Mouse (Mus musculus) T-helper 1 cell (primary cell): Measurements from ENCODE around the gene Ikzf1.

Experiments used
- in situ Hi-C: fragments of 300-600 bp; cut with MboI, MseI; formaldehyde crosslinking; loops from one replicate; pipeline ENCODE4 v1.15.1; 2025; ENCODE audit warnings: high pct_unique_total_duplicates

Ikzf1 gene

GRCm38 (mm10) chr11:11765414-11765813 is 80.6 kb downstream of the Ikzf1 start:
- in situ Hi-C loops = no loop called here

- in situ Hi-C loops = no loop called here
Measured at GRCm38 (mm10) chr11:11766105-11766504, 81.3 kb downstream of the Ikzf1 start.

- in situ Hi-C loops = no loop called here
Measured at GRCm38 (mm10) chr11:11766736-11767135, 81.9 kb downstream of the Ikzf1 start.

DNA sequence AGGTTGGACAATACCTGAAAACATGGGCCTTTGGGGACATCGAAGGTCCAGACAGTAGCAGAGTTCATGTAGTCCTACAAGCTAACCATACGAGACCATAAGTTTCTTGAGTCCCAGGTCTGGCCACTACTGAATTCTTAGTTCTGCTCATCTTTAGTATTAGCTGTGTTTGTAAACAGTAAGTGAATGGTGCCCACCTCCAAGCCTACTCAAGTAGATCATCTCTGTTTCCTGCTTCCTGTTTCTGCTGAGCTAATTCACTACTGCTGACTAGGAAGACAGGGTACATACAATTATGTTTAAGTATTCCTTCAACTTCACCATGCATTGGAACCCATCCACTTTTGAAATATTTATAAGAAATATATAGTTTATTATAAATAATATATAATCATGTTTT is 83.3 kb downstream of the Ikzf1 start:
- in situ Hi-C loops = no loop called here

DNA sequence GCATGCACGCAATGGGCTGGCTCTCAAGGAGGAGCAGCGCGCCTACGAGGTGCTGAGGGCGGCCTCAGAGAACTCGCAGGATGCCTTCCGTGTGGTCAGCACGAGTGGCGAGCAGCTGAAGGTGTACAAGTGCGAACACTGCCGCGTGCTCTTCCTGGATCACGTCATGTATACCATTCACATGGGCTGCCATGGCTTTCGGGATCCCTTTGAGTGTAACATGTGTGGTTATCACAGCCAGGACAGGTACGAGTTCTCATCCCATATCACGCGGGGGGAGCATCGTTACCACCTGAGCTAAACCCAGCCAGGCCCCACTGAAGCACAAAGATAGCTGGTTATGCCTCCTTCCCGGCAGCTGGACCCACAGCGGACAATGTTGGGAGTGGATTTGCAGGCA is 84.5 kb downstream of the Ikzf1 start:
- in situ Hi-C loops = no loop called here

GRCm38 (mm10) chr11:11770691-11771090 is 85.9 kb downstream of the Ikzf1 start:
- in situ Hi-C loops = no loop called here

GRCm38 (mm10) chr11:11772196-11772595 is 87.4 kb downstream of the Ikzf1 start:
- in situ Hi-C loops = no loop called here

GRCm38 (mm10) chr11:11774384-11774783 is 89.6 kb downstream of the Ikzf1 start:
- in situ Hi-C loops = no loop called here

GRCm38 (mm10) chr11:11774893-11775292 is 90.1 kb downstream of the Ikzf1 start:
- in situ Hi-C loops = loop anchor here (25.0 kb wide), 1 partner anchor 538 kb away; no protein-coding TSS in a partner anchor

DNA sequence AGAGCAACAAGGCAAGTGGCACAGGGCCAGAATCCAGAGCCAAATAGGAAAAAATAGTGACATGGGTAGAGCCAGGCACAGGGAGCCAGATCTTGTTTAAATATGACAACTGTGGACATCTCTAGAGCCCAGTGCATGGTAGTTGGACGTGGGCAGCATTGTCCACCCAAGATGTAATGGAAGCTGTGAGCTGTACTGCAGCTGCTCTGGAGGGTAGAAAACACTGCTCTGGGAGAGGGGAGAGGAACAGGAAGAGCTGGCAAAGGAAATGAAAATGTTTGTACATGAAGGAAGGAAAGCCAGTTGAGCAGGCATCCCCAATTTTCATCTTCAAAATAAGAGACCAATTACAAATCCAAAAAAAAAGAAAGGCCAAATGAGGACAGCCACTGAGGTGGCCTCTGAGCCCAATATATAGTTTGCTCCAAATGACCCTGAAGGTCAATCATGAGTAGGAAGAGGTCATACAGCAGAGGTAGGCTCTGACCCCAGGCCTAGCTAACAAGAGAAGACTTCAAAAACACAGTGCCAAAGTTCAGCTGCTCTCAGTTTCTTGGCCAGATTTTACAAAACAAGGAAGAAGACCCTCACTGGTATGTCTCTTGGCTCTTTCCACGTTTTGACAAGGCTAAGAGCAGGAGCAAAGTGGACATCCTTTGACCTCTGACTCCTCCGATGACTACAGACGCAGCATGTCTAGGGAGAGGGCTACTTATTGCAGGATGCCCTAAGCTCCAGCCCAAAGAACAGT is 91.4 kb downstream of the Ikzf1 start:
- in situ Hi-C loops = loop anchor here (25.0 kb wide), 1 partner anchor 539 kb away; no protein-coding TSS in a partner anchor

DNA sequence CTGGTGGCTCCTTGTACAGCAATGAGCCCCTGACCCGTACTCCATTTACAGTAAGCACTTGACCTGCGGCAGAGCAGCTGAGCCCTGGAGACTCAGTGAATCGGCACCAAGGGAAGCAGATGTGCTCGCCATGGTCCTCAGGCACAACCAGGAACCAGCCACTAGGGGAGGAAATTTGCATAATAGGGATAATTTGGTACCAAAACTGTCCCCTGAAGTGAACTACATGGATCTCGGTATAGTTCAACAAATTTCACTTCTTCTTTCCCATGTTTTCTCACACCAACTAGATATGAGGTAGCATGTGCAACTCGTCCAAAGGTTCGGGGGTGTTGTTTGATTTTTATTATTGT is 92.0 kb downstream of the Ikzf1 start:
- in situ Hi-C loops = loop anchor here (25.0 kb wide), 1 partner anchor 539 kb away; no protein-coding TSS in a partner anchor

- in situ Hi-C loops = loop anchor here (25.0 kb wide), 1 partner anchor 540 kb away; no protein-coding TSS in a partner anchor
Measured at GRCm38 (mm10) chr11:11777246-11777645, 92.4 kb downstream of the Ikzf1 start.

- in situ Hi-C loops = loop anchor here (25.0 kb wide), 1 partner anchor 540 kb away; no protein-coding TSS in a partner anchor
Measured at GRCm38 (mm10) chr11:11777796-11778195, 93.0 kb downstream of the Ikzf1 start.

GRCm38 (mm10) chr11:11778345-11778744 is 93.5 kb downstream of the Ikzf1 start:
- in situ Hi-C loops = loop anchor here (25.0 kb wide), 1 partner anchor 541 kb away; no protein-coding TSS in a partner anchor

- in situ Hi-C loops = loop anchor here (25.0 kb wide), 1 partner anchor 544 kb away; no protein-coding TSS in a partner anchor
Measured at GRCm38 (mm10) chr11:11781728-11782127, 96.9 kb downstream of the Ikzf1 start.

DNA sequence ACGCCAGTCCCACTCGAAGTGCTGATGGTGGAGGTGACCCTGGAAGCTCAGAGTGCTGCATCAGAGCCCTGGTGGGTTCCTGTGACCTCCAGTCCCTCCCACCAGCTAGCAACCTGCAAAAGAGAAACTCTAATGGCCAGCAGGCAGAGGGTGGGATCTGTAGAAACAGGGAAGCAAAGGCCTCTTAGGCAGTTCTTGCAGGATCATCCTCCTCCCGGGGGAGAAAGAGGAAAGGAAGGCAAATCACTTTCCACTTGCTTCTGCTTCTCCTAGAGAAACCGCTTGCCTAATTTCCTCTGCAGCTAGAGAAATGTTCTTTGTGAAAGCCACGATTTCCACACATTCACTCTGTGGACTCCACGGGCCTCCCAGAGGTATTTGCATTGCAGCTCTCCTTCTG is 100.7 kb downstream of the Ikzf1 start:
- in situ Hi-C loops = loop anchor here (5.0 to 25.0 kb wide), 2 partner anchors 328 to 548 kb away; no protein-coding TSS in a partner anchor

DNA sequence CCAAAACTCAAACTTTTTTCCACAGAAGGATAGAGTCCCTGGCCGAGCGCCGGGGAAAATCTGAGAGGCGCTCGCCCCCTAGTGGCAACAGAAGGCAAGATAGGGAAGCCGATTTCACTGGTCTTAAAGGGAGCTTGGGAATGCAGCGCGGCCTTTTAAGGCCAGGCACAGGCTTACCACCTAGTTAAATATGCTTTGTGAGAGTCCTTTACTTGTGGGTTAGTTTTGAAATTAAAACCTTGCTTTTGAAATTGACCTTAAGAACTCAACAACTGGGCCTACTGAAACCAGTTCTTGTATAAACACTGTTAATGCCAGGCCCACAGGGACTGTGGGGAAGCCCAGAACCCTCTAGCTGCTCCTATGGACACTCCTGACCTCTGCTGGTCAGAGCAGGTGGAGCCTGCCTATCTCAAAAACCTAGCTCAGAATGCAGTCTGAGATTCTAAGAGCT is 103.7 kb downstream of the Ikzf1 start:
- in situ Hi-C loops = loop anchor here (5.0 to 25.0 kb wide), 2 partner anchors 331 to 551 kb away; no protein-coding TSS in a partner anchor

GRCm38 (mm10) chr11:11794626-11795025 is 109.8 kb downstream of the Ikzf1 start:
- in situ Hi-C loops = loop anchor here (25.0 kb wide), 1 partner anchor 557 kb away; no protein-coding TSS in a partner anchor

GRCm38 (mm10) chr11:11798690-11799089 is 113.9 kb downstream of the Ikzf1 start:
- in situ Hi-C loops = loop anchor here (25.0 kb wide), 1 partner anchor 561 kb away; no protein-coding TSS in a partner anchor

DNA sequence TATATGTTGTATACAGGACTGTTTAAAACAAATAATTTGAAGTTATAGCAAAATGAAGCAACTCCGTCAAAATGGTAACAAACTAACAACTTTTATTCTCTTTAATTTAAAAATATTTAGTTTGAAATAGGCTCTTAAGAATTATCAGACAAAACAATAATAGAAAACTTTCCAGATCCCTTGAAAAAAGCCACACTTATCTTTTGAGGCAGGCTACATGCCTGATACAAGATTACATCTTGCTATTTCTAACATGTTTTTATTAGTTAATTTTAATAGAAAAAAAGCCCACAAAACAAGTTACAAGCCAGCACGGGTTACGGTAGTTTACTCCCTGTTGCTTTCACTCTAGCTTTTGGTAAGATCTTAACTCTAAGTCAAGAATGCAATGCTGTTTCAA is 115.5 kb downstream of the Ikzf1 start:
- in situ Hi-C loops = loop anchor here (25.0 kb wide), 1 partner anchor 487 kb away; no protein-coding TSS in a partner anchor

GRCm38 (mm10) chr11:11801067-11801466 is 116.3 kb downstream of the Ikzf1 start:
- in situ Hi-C loops = loop anchor here (25.0 kb wide), 1 partner anchor 486 kb away; no protein-coding TSS in a partner anchor

GRCm38 (mm10) chr11:11804421-11804820 is 119.6 kb downstream of the Ikzf1 start:
- in situ Hi-C loops = loop anchor here (25.0 kb wide), 1 partner anchor 483 kb away; no protein-coding TSS in a partner anchor
